Mouse (Mus musculus) c-Kit-positive CD71-negative TER-119-negative erythroid progenitor cells, embryonic 14.5 days (primary cell): ENCODE results near the gene Vamp2.

ENCODE experiments used
- DNase-seq: peaks from one replicate; pipeline ENCODE4 v3.0.0-alpha.2; 2013; ENCODE audit warnings: low read depth

The Vamp2 gene

DNA sequence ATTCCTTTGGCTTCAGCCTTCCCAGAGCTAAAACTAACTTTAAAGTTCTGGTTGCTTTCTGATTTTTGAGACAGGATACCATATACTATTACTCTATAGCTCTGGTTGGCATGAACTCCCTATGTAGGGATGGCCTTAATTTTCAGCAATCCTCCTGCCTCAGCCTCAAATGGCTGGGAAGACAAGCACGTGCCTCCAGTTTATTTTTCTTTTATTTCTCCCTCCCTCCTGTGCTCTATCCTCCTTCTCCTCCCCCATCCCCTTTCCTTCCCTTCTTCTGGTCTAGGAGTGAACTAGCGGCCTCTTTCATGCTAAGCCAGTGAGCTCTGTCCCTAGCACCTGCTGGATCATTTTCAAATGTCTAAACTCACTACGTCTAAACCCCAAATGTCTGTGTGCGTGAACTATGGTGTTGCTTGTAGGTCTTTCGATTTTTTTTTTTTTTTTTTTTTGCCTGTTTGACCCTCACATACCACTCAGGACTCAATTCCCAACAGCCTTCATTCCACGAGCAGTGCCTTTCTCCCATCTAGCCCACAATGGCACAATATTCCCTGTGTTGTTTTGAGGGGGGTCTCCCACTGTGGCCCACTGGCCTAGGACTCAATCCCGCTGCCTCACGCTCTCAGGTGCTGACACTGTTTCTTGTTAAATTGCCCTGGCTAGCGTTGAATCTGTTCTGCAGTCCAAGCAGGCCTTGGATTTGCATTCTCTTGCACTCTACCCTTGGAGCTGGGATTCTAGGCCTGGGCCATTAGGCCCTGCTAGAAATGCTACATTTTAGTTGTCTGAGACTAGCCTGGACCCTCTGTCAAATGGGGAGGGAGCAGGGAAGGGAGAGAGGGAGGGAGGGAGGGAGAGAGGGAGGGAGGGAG, 23.8 kb upstream of the Vamp2 start:
- DNase-seq: no peak

DNA sequence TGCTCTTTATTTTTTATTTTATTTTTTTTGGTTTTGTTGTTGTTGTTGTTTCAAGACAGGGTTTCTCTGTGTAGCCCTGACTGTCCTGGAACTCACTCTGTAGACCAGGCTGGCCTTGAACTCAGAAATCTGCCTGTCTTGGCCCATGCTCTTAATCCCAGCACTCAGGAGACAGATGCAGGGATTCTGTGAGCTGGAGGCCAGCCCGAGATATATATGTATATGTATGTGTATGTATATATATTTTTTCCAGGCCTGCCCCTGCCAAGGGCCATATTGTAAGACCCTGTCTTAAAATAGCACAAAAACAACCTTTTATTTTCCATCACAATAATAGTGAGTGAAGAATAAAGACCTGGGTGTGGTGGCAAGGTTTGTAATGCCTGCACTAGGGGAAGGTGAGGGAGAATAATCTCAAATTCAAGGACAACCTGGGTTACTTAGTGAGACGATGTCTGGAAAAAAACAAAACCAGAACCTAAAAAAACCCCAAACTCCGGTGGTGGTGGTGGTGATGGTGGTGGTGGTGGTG, 22.8 kb upstream of the Vamp2 start:
- no peak for DNase-seq

DNA sequence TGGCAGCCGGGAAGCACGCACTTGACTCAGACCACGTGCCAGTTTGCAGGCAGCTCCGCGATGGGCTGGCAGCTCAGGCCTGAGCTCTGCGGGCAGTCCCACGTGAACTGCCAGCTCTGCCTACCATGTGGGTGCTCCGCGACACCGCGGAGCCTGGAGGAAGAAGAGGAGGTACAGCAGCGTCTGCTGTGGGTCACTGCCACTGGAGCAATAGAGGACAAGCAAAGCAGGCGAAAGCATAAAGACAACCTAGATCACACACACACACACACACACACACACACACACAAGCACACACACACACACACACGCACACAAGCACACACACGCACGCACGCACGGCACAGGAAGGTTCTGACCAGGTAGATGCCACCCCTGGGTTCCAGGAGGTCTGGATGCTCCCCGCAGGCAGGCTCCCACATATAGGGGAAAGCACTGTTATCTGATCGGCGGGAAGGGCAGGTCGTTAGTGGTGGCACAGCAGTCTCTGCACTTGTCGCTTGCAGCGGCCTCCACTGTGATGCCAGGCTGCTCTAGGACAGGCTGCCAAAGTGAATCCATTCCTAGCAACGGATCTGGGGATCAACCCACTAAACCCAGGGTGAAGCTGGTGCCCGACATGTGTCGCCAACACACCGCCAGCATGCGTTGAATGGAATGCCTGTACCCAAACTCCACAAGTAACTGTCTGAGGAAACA, 22.0 kb upstream of the Vamp2 start:
- DNase-seq: no peak

DNA sequence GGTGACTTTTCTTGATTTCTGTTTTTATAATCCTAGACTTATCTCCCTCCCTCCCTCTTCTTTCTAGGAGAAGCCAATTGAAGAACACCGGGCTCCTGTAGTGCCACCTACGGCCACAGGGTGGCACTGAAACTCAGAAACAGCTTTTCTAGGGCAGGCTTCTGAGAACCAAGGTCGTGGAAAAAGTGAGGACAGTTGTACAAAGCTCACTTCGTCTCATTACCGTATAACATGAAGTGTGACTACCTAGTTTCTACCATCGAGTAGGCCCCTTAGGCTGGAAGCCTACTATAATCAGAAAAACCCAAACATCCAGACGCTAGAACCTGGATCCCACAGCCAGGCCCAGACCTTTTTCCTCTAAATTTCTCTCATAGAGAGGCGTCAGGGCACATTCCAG, 21.3 kb upstream of the Vamp2 start:
- peak; percentile 85 for DNase-seq

DNA sequence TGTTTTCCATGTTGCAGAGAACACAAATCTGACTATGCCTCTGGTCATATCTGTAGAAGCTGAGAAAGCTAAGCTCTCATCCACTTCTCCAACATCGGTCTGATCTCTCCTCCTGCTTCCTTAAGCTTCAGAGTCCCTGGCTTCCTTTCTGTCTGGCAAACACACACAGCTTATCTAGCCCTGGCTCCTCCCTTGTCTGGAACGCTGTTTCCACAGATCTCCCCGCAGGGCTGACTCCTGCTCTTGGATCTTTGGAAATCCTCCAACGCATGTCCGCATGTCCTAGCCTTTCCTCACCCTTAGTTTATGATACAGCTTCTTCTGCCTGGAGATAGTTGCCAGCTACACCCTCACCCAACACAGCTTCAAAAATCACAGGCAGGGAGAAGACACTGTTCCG, 20.7 kb upstream of the Vamp2 start:
- no peak for DNase-seq

DNA sequence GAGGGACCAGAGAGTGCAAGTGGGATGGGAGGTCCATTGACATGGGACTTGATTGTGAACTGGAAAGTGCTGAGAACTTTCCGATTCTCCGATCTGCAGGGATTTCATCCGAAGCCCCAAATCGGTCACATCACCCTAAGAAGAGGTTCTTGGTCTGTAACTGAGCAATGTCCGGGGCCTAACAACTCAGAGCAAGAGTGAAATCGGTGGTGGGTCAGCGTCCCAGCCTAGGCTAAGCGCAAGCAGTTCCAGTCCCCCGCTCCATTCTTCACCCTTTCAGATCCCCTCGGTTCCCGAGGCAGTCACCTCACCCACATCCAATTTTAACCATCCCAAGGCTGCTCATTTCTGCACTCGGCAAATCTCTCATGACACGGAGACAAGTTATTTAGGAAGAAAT, 18.2 kb upstream of the Vamp2 start:
- DNase-seq: no peak

DNA sequence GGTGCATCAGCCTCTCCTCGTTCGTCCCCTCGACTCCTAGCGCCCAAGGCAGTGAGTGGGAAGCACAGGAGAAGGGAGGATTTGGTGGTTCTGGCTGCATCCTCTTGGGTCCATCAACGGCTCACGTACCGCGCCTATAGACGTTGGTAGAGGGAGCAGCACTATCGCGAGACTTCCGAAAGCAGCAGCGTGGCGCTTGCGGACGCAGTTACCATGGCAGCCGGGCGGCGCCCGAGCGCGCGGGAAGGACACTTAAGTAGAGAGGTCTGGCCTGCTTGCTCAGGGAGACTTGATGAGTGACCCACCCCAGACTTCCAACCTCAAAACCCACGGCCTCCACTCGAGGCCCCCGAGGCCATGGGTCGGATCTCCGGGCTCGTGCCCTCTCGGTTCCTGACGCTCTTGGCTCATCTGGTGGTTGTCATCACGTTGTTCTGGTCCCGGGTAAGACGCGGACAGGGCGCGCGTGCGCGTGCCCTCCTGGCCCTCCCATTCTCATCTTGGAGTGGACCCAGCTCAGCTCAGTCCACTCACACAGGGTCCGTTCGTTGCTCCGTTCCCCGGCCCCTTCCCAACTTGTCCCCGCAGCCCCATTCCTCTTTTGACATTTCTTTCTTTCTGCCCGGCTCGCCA, 17.6 kb upstream of the Vamp2 start, which contains the start of gene Tmem107:
Tmem107 (plus strand) TSS at position 217 of the 633 bp plus-strand sequence.
- DNase-seq: peak; percentile 89

DNA sequence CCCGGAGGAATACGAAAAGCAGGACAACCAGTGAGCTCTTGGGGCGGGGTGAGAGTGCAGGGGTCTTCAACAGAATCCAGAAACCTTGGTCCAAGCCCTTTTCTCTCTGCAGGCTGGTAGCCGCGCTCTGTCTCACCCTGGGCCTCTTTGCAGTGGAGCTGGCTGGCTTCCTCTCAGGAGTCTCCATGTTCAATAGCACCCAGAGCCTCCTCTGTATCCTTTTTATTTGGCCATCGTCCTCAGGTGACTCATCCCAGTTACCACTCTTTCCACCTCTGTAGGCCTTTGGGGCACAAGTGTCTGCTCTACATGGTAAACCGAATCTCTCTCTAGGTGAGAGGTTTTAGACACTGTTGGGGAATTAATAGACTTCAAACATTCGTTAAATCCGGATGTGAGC, 17.0 kb upstream of the Vamp2 start:
- no peak for DNase-seq

DNA sequence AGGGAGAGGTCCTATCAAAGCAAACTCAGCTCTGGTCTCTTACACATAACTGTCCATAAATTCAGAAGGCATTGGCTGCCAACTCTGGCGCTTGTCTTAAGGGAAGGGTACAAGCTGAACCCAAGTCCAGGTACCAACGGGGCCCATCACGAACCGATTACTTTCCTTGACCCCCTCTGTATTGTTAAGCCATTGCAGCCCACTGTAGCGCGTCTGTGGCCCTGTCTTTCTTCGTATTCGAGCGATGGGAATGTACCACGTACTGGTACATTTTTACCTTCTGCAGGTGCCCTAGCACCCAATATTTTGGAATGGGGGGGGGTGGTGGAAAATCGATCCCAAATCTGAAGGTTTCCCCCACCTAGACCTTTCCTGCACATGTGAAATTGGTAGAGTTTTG, 16.1 kb upstream of the Vamp2 start:
- DNase-seq: no peak

DNA sequence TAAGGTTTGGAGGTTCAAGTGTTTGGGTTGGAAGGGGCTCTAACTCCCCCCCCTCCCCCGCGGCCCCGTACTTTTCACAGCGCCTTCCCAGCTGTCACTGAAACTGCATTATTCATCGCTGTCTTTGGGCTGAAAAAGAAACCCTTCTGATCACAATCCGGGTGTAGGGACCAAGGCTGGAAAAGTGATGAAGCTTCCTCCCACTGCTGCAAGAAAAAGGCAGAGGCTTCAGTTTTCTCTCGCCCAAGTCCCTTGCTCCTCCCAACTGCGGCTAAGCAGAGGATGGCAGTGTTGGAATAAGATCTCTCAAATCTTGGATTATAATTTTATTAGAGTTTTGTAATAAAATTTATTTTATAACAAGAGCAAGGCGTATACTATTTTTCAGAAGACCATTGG, 15.6 kb upstream of the Vamp2 start:
- DNase-seq: no peak

DNA sequence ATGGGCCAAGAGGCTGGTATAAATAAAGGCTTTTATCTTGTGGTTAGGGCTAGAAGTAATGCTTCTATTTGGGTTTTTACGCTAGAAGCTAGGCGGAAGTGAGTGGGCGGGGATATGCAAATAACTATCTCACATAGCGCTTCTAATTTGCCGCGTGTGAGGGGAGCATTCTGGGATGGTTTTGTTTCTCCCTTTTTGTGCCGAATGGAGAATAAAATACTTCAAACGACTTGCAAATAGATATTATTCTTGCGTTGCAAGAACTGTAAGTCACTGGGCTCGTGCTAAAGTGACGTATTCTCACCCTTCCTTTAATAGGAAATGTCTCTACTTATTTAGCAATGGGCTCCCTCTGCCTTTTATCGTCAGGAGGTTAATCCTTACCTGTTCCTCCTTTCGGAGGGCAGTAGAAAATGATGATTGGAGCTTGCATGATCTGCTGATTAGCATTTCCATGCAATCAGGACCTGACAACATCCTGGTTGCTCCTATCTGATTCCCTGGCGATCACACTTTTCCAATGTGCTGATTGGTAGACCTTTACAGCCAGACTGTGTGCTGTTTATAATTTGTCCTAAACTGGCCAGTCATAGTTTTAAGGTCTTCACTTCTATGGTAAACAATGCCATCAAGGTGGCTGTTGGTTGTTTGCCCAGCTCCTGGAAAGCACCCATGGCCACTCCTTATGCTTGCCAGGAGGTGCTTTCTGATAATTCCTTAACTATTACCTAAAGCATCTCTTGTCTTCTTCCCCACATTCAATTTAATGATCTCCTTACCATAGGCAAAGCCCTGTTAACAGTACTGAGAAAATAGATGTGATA, 15.0 kb upstream of the Vamp2 start:
- peak; percentile 91 for DNase-seq

DNA sequence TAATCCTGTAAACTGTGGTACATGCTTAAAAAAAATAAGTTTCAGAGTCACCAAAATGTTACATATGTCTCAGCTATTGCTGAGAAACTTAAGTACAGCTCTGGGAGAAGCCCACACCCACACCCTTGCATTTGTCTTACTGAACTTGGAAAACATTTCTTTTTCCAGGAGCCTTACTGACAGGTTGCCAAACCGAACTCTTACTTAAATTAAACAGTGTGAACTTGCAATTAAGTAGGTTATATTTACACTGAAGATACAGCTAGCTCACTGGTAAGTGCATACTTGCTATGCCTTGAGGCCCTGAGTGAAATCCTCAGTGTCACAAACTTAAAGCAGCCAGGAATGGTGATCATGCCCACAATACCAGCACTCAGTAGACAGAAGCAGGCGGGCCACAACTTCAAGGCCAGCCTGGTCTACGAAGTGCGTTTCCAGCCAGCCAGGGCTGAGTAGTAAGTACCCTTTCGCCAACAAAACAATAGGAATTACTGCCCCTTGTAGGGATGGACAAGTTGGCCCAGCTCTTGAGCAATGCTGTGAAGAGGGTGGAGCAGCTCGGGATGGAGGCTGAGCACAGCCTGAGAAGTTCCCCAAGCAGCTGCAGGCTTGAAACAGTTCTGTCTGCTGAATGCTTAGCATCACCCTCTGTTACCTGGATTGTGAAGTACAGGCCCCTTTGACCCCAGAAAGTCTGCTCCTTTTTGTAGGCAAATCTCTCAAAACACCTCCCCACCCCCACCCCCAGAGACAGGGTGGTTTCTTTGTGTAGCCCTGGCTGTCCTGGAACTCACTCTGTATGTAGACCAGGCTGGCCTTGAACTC, 14.1 kb upstream of the Vamp2 start:
- DNase-seq: no peak

DNA sequence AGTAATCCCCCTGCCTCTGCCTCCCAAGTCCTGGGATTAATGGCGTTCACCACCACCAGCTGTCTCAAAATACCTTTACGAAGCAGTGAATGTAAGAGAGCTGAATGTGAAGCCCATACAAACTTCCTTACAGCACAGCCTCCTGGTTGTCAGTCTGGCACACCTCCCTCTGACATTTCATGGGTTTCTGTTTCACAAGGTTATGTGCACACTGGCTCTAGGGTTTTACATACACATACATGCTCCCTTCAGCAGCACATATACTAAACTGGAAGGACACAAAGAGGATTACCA, 13.6 kb upstream of the Vamp2 start:
- DNase-seq: no peak

DNA sequence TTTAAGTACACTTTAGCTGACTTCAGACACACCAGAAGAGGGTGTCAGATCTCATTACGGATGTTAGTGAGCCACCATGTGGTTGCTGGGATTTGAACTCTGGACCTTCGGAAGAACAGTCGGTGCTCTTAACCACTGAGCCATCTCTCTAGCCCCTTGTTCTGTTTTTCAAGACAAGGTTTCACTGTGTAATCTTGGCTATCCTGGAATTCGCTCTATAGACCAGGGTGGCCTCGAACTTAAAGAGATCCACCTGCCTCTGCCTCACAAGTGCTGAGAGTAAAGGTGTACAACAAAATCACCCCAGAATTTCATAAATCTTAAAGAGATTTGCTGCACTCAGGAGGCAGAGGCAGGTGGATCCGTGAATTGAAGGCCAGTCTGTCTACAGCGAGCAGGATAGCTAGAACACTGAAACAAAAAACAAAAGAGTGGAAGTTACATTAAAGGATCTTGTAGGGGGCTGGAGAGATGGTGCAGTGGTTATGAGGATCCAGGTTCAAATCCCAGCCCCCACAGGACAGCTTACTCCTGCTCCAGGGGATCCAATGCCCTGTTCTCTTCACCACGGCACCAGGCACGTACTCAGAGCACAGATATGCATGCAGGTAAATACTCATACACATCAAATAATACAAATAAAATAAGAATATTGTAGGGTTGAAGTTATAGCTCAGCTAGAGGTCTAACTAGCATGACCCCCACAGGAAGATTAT, 12.4 kb upstream of the Vamp2 start:
- no peak for DNase-seq

DNA sequence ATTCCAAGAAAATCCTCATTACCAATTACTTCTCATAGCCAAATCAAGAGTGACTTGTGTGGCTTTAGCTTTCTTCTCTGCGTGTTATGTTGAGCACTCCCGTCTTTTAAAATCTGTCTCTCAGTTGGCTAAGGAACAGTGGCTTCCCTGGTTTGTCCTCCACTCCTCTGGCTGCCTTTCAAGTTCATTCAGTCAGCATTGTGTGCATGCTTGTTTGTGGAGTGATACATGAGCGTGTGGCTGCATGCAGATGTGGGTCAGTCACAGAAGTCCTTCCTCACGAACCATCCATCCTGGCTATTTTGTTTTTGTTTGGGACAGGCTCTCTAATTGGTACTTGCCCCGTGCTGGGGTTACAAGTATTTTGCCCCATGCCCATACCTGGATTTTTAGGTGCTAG, 11.7 kb upstream of the Vamp2 start:
- DNase-seq: no peak

DNA sequence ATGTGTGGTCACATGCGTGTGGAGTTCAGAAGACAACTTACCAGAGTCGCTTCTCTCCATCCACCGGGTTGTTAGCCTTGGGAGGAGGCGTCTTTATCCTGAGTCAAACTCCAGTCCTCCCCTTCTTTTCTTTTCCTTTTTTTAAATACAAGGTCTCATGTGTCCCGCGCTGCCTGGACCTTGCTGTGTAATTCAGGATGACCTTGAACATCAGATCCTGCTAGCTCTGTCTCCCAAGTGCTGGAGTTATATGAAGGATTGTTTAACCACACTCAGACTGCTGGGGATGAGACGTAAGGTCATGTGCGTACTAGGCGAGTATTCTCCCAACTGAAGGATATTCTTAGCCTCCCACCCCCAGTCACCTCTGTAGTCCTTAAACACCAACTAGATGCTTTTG, 11.0 kb upstream of the Vamp2 start:
- DNase-seq: no peak

DNA sequence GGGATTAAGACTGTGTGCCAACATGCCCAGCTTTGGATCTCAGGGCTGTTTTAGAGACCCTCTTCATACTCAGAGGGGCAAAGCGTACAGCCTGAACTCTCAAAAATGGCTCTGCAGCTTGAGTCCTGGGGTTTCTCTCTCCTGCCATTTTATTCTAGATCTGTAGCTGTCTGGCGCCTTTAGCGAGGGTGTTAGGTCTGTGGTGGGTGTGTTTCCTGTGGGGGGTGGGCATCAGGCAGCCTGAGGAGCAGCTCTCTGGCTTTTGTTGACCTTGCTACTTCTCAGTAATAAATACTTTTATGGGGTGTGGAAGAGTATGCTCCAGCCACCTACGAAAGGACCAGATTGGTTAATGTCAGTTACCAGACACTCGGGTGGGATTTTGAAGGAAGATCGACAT, 10.2 kb upstream of the Vamp2 start:
- no peak for DNase-seq

DNA sequence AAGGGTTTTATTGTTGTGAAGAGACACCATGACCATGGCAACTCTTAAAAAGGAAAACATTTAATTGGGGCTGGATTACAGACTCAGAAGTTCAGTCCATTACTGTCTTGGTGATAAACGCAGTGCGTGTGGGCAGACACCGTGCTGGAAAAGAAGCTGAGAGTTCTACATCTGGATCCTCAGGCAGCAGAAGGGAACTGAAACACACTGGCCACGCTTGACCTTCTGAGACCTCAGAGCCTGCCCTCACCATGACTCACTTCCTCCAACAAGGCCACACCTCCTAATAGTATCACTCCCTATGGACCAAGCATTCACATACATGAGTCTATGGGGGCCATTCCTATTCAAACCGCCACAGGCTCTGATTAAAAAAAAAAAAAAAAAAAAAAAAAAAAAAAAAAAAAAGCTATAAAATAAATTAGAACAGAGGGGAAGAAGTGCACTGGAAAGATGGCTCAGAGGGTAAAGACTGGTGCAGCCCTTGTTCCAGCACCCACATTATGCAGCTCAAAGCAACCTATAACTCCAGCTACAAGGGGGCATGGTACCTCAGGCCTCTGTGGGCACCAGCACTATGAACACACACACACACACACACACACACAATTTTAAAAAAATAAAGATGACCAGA, 9.4 kb upstream of the Vamp2 start:
- DNase-seq: no peak

DNA sequence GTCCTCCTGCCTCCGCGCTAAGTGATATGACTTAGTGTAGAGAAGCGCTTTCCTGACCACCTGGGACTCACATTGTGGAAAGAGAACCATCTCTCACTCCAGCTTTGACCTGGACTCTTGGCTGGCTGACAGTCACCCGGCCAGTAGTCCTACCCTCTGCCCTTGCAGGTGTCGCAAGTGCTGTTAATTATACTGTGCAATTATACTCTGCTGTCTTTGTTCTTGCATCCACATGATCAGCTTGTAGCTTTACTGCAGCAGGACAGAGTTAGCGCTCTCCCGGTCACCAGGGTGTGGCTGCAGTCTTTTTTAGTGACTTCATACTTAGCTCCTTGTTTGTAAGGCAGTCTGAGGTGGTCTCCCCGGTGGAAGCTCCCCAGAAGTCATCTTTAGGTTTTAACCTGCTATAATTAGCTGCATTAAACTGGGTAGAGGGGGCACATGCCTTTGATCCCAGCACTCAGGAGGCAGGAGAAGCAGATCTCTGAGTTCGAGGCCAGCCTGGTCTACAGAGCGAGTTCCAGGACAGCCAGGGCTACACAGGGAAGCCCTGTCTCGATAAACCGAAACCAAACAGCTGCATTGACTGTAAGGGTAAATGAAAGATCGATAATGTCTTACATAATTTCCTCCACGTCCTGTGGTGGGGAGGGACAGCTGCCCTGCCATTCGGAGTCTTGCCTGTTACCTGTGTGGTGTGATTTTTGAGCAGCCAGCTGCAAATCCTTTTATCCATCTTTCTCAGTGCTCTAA, 8.0 kb upstream of the Vamp2 start:
- no peak for DNase-seq
